ENCODE assay signal across 30 mouse cellular contexts in genomic region chr19:15962313-15962712, GRCm38 (mm10). TPM values are rescaled to one million over a fixed set of nuclear protein-coding genes. Genes with fewer than 3 reads are reported as not detected.
DNase-seq lines count a peak whose midpoint lies in the region; ATAC-seq and TF ChIP-seq lines count a peak whose summit lies in the region.
"Had no signal": no experiment of that assay in that cellular context is flagged by ENCODE, and none has a peak within 500 bp of the region (broad histone marks: within the 10 kb centered on the region; RNA-seq: fewer than 3 reads in every experiment).

No protein-coding gene starts in this region.

- no peak overlapping the region for H3K27ac ChIP-seq in forebrain, embryonic 13.5 days
- H3K27ac ChIP-seq in forebrain, postnatal 0 days (ENCODE audit: low read depth, low read length), result no peak overlapping the region
- no peak overlapping the region for H3K27ac ChIP-seq in lung, embryonic 16.5 days (ENCODE audit: low read length)
- H3K27ac ChIP-seq: forebrain, embryonic 10.5 days; gastrocnemius, adult 2 months; heart, embryonic 15.5 days; hindbrain, embryonic 12.5 days; limb, embryonic 10.5 days; limb, embryonic 15.5 days; liver, embryonic 13.5 days; midbrain, embryonic 10.5 days; midbrain, embryonic 15.5 days; neural tube, embryonic 15.5 days; stomach, embryonic 15.5 days had no signal

- no peak for DNase-seq in forebrain, postnatal 0 days
- no peak for DNase-seq in lung, postnatal 14 days
- DNase-seq in Patski (ENCODE audit: low read depth, low spot score), result no peak
- DNase-seq in gastrocnemius, adult 18-20 months (ENCODE audit: low spot score), result no peak
- DNase-seq in thymus, adult 18-20 months, result no peak
- DNase-seq: cerebellum, adult 18-20 months; cerebellum, postnatal 10 days; gastrocnemius, adult 2 months; gastrocnemius, postnatal 36 days; heart, postnatal 36 days; kidney, adult 8-10 months; kidney, postnatal 10 days; layer of hippocampus, adult 9-11 months; liver, embryonic 13.5 days; retina, postnatal 1 day; right cerebral cortex, postnatal 14 days; thymus, postnatal 14 days had no signal

- H3K27me3 ChIP-seq in forebrain, embryonic 13.5 days, result no peaks in the 10 kb centered on the region
- no peaks in the 10 kb centered on the region for H3K27me3 ChIP-seq in forebrain, postnatal 0 days (ENCODE audit: insufficient read depth, low read length)
- H3K27me3 ChIP-seq in lung, embryonic 16.5 days (ENCODE audit: control insufficient read depth, insufficient read depth, low read depth, low read length), result no peaks in the 10 kb centered on the region
- no peaks in the 10 kb centered on the region for H3K27me3 ChIP-seq in Patski
- H3K27me3 ChIP-seq: heart, embryonic 15.5 days; hindbrain, embryonic 12.5 days; limb, embryonic 15.5 days; liver, embryonic 13.5 days; midbrain, embryonic 15.5 days; neural tube, embryonic 15.5 days; stomach, embryonic 15.5 days had no signal

- 0 out of 2 replicates have a peak, but pooled peaks have one; percentile 38 for ATAC-seq in forebrain, embryonic 13.5 days
- ATAC-seq in forebrain, postnatal 0 days, result no peak
- peak; percentile 55; the same call in 1 of the 2 replicates for ATAC-seq in lung, embryonic 16.5 days (ENCODE audit: low read depth)
- peak; percentile 23 for ATAC-seq in Patski
- peak; percentile 9; the same call in 1 of the 2 replicates for ATAC-seq in granulocyte monocyte progenitor cell, adult 5-6 weeks (replicated peaks; ENCODE audit: poor library complexity, severe bottlenecking)
- ATAC-seq: intestine, embryonic 16.5 days; midbrain, embryonic 15.5 days had no signal

- no peak for TF ChIP-seq CTCF in forebrain, postnatal 0 days (IDR thresholded peaks at IDR 0.05; ENCODE audit: low read depth)
- TF ChIP-seq CTCF in Patski (IDR thresholded peaks at IDR 0.05), result no peak

- no peak overlapping the region for H3K9ac ChIP-seq in forebrain, embryonic 13.5 days
- H3K9ac ChIP-seq in forebrain, postnatal 0 days, result no peak overlapping the region
- H3K9ac ChIP-seq in lung, embryonic 16.5 days (ENCODE audit: low read length), result no peak overlapping the region
- H3K9ac ChIP-seq: heart, embryonic 15.5 days; hindbrain, embryonic 12.5 days; limb, embryonic 15.5 days; liver, embryonic 13.5 days; midbrain, embryonic 15.5 days; neural tube, embryonic 15.5 days; stomach, embryonic 15.5 days had no signal

- no peaks in the 10 kb centered on the region for H3K4me1 ChIP-seq in forebrain, embryonic 13.5 days
- no peaks in the 10 kb centered on the region for H3K4me1 ChIP-seq in forebrain, postnatal 0 days (ENCODE audit: insufficient read depth)
- no peaks in the 10 kb centered on the region for H3K4me1 ChIP-seq in lung, embryonic 16.5 days (replicated peaks; ENCODE audit: control insufficient read depth, insufficient read depth, low read length)
- H3K4me1 ChIP-seq: forebrain, embryonic 10.5 days; hindbrain, embryonic 12.5 days; limb, embryonic 10.5 days; liver, embryonic 13.5 days; midbrain, embryonic 10.5 days; midbrain, embryonic 15.5 days; neural tube, embryonic 15.5 days; stomach, embryonic 15.5 days had no signal

- no peak overlapping the region for H3K4me2 ChIP-seq in forebrain, embryonic 13.5 days
- no peak overlapping the region for H3K4me2 ChIP-seq in forebrain, postnatal 0 days (ENCODE audit: low read depth)
- H3K4me2 ChIP-seq in lung, embryonic 16.5 days (ENCODE audit: low read depth, low read length), result no peak overlapping the region
- H3K4me2 ChIP-seq: heart, embryonic 15.5 days; hindbrain, embryonic 12.5 days; limb, embryonic 15.5 days; liver, embryonic 13.5 days; midbrain, embryonic 15.5 days; neural tube, embryonic 15.5 days; stomach, embryonic 15.5 days had no signal

- in situ Hi-C loops in Patski (cut with MboI; ENCODE audit: low pct_unique_long_range_greater_than_20kb), result loop anchor here (5.0 to 25.0 kb wide), 4 partner anchors 50 to 1975 kb away; no protein-coding TSS in a partner anchor

- no peak overlapping the region for H3K4me3 ChIP-seq in forebrain, embryonic 13.5 days
- H3K4me3 ChIP-seq in forebrain, postnatal 0 days (ENCODE audit: low read depth, low read length), result no peak overlapping the region
- no peak overlapping the region for H3K4me3 ChIP-seq in lung, embryonic 16.5 days (ENCODE audit: low read length)
- H3K4me3 ChIP-seq: forebrain, embryonic 10.5 days; gastrocnemius, adult 2 months; heart, embryonic 15.5 days; hindbrain, embryonic 12.5 days; limb, embryonic 10.5 days; limb, embryonic 15.5 days; liver, embryonic 13.5 days; midbrain, embryonic 10.5 days; midbrain, embryonic 15.5 days; neural tube, embryonic 15.5 days; stomach, embryonic 15.5 days had no signal

- POLR2A ChIA-PET in Patski (lab: Charles Lee), result no interaction called here

- CTCF ChIA-PET in Patski (lab: Charles Lee), result interaction anchor here (1.0 to 6.5 kb wide), 3 partner anchors 13 to 95 kb away, joined by 4 to 36 read pairs (median 21); no protein-coding TSS in a partner anchor

- H3K9me3 ChIP-seq in forebrain, embryonic 13.5 days (replicated peaks), result no peaks in the 10 kb centered on the region
- H3K9me3 ChIP-seq in forebrain, postnatal 0 days (ENCODE audit: low read length), result no peaks in the 10 kb centered on the region
- no peaks in the 10 kb centered on the region for H3K9me3 ChIP-seq in lung, embryonic 16.5 days (ENCODE audit: control insufficient read depth, low read length)
- H3K9me3 ChIP-seq: forebrain, embryonic 10.5 days; heart, embryonic 15.5 days; hindbrain, embryonic 12.5 days; limb, embryonic 10.5 days; limb, embryonic 15.5 days; liver, embryonic 13.5 days; midbrain, embryonic 10.5 days; midbrain, embryonic 15.5 days; neural tube, embryonic 15.5 days; stomach, embryonic 15.5 days had no signal

- H3K36me3 ChIP-seq in forebrain, embryonic 13.5 days (ENCODE audit: poor library complexity, severe bottlenecking), result peaks cover 76% of the 10 kb centered on the region
- H3K36me3 ChIP-seq in forebrain, postnatal 0 days (ENCODE audit: insufficient read depth), result peaks cover 41% of the 10 kb centered on the region
- H3K36me3 ChIP-seq in lung, embryonic 16.5 days (ENCODE audit: control insufficient read depth, insufficient read depth, low read length), result peaks cover 9% of the 10 kb centered on the region; the same call in 1 of the 2 replicates

- 76% methylated on average over 13 of the region's 13 CpGs for WGBS in forebrain, embryonic 13.5 days
- 67% methylated on average over 13 of the region's 13 CpGs for WGBS in forebrain, postnatal 0 days
- 68% methylated on average over 13 of the region's 13 CpGs for WGBS in lung, embryonic 16.5 days

RNA-seq across cellular contexts. Expression of gene Psat1, which starts 15.2 kb away (rescaled TPM):
- polyA plus RNA-seq in forebrain, embryonic 13.5 days (2015; fragmentation: Nextera tagmentation; extraction: Ambion mirVana), result 178 and 188 TPM in 2 replicates
- total RNA-seq in forebrain, postnatal 0 days (2014; rRNA removed), result 84.2 and 89.2 TPM in 2 replicates
- polyA plus RNA-seq in forebrain, postnatal 0 days (2015; fragmentation: Nextera tagmentation; extraction: Ambion mirVana), result 57.4 and 69.1 TPM in 2 replicates
- polyA plus RNA-seq in lung, embryonic 16.5 days (2015; fragmentation: Nextera tagmentation; extraction: Ambion mirVana), result 148 and 159 TPM in 2 replicates
- 125 TPM for polyA plus RNA-seq in Patski (2021)
- total RNA-seq in granulocyte monocyte progenitor cell, adult 5-6 weeks (2014; fragmentation: Nextera tagmentation), result 91.8 and 95.8 TPM in 2 replicates
- total RNA-seq in granulocyte monocyte progenitor cell, adult 5-6 weeks (2017), result 104 and 128 TPM in 2 replicates
- total RNA-seq in gastrocnemius, adult 18-20 months (2021), result 1 to 10 TPM in 1 of 2 experiments, under 1 TPM in 1; 0.94 to 1.4 TPM

RNA-seq across cellular contexts. Expression of gene Cep78, which starts 22.5 kb away (rescaled TPM):
- polyA plus RNA-seq in forebrain, embryonic 13.5 days (2015; fragmentation: Nextera tagmentation; extraction: Ambion mirVana), result 49.9 and 57.5 TPM in 2 replicates
- total RNA-seq in forebrain, postnatal 0 days (2014; rRNA removed), result 25.3 and 27.0 TPM in 2 replicates
- 21.6 and 23.4 TPM in 2 replicates for polyA plus RNA-seq in forebrain, postnatal 0 days (2015; fragmentation: Nextera tagmentation; extraction: Ambion mirVana)
- 24.5 and 26.1 TPM in 2 replicates for polyA plus RNA-seq in lung, embryonic 16.5 days (2015; fragmentation: Nextera tagmentation; extraction: Ambion mirVana)
- polyA plus RNA-seq in Patski (2021), result 13.7 TPM
- total RNA-seq in granulocyte monocyte progenitor cell, adult 5-6 weeks (2014; fragmentation: Nextera tagmentation), result 14.8 and 23.3 TPM in 2 replicates
- total RNA-seq in granulocyte monocyte progenitor cell, adult 5-6 weeks (2017), result 23.0 and 27.9 TPM in 2 replicates
- 1 to 10 TPM; 2.5 to 2.6 TPM for total RNA-seq in gastrocnemius, adult 18-20 months (2021)
